Mouse (Mus musculus) macrophage (primary cell): ENCODE results near the gene Ahcyl1. TPM values are rescaled to one million over a fixed set of nuclear protein-coding genes. Genes with fewer than 3 reads are reported as not detected.

Source experiments
- H3K27ac ChIP-seq: fragments of 350-480 bp; formaldehyde crosslinking; 2 replicates; pipeline ENCODE4 v1.9.0; 2021
- H3K36me3 ChIP-seq: fragments of 350-480 bp; formaldehyde crosslinking; 2 replicates; pipeline ENCODE4 v1.9.0; 2021; ENCODE audit errors: inconsistent target
- H3K4me3 ChIP-seq: fragments of 350-480 bp; formaldehyde crosslinking; 2 replicates; pipeline ENCODE4 v1.9.0; 2021; ENCODE audit errors: inconsistent target
- H3K79me2 ChIP-seq: fragments of 350-480 bp; formaldehyde crosslinking; 2 replicates; pipeline ENCODE4 v1.9.0; 2021; ENCODE audit errors: inconsistent target
- WGBS: methylation state at CpG from one replicate; pipeline ENCODE4 v1.1.7; 2026; ENCODE audit warnings: inconsistent platforms; ENCODE audit not compliant: missing documents; 5-methylcytosine and 5-hydroxymethylcytosine counted together
- polyA plus RNA-seq: library from polyadenylated mRNA; stranded (reverse); fragments of 250-400 nt; gene quantifications from 3 replicates; pipeline ENCODE4 v1.2.4, GENCODE M21; 2018; ENCODE audit warnings: inconsistent platforms

Ahcyl1 gene
- polyA plus RNA-seq, 1 experiment from 2014 or later, result 55.7 TPM

GRCm38 (mm10) chr3:107626751-107627150 lies 69.6 kb downstream of the Ahcyl1 start:
- H3K36me3 ChIP-seq, result peaks cover 59% of the 10 kb centered on the region
- 96% methylated on average over 8 of the region's 8 CpGs for WGBS
- no peak overlapping the region for H3K4me3 ChIP-seq
- H3K27ac ChIP-seq, result no peak overlapping the region
- H3K79me2 ChIP-seq, result peaks cover 28% of the 10 kb centered on the region

DNA sequence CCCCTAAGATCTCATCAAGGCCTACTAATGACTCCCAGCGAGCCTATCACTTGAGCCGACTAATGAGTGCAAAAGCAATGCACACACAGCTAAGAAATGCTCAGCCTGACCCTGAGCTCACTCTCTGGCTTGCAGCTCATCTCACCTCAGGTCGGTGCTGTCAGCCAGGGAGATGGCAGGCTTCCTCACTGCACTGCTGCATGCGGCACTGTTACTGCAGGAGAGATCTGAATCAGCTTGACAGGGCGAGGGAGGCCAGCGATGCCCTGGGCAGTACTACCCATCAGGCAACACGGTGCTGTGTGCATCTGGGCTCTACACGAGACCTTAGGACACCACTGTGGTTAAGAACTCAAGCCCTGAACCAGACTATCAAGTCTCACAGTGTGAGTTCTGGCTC lies 70.8 kb downstream of the Ahcyl1 start:
- no peak overlapping the region for H3K27ac ChIP-seq
- WGBS, result 96% methylated on average over 8 of the region's 8 CpGs
- peaks cover 72% of the 10 kb centered on the region for H3K36me3 ChIP-seq
- H3K79me2 ChIP-seq, result peaks cover 27% of the 10 kb centered on the region
- no peak overlapping the region for H3K4me3 ChIP-seq

DNA sequence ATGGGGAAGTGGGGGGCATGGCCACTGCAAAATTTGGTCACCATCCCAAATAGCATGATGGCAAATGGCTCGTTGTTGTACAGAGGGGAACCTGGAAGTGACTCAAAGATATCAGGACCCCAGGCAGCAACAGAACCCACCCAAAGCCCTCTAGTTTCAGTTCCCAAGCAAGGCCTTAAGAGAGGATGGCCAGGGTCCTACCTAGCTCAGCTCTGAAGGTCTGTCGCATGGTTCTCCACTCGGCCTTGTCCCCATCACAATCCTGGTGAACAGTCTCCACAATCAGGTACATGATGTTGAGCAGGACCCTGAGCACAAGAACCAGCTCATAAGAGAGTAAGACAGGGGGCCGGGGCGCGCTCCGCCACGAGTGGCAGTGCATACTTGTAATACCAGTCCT lies 71.9 kb downstream of the Ahcyl1 start:
- 97% methylated on average over 8 of the region's 8 CpGs for WGBS

GRCm38 (mm10) chr3:107622537-107622936 lies 73.8 kb downstream of the Ahcyl1 start:
- H3K36me3 ChIP-seq, result peaks cover 91% of the 10 kb centered on the region
- no peak overlapping the region for H3K4me3 ChIP-seq
- H3K27ac ChIP-seq, result no peak overlapping the region
- 94% methylated on average over 7 of the region's 7 CpGs for WGBS
- H3K79me2 ChIP-seq, result no peaks in the 10 kb centered on the region

More for the DNA sequence above, 71.9 kb downstream of the Ahcyl1 start:
- Histone ChIP-seq H3K27ac (no peak overlapping the region), H3K36me3 (peaks cover 81% of the 10 kb centered on the region), H3K4me3 (no peak overlapping the region), H3K79me2 (peaks cover 16% of the 10 kb centered on the region)

DNA sequence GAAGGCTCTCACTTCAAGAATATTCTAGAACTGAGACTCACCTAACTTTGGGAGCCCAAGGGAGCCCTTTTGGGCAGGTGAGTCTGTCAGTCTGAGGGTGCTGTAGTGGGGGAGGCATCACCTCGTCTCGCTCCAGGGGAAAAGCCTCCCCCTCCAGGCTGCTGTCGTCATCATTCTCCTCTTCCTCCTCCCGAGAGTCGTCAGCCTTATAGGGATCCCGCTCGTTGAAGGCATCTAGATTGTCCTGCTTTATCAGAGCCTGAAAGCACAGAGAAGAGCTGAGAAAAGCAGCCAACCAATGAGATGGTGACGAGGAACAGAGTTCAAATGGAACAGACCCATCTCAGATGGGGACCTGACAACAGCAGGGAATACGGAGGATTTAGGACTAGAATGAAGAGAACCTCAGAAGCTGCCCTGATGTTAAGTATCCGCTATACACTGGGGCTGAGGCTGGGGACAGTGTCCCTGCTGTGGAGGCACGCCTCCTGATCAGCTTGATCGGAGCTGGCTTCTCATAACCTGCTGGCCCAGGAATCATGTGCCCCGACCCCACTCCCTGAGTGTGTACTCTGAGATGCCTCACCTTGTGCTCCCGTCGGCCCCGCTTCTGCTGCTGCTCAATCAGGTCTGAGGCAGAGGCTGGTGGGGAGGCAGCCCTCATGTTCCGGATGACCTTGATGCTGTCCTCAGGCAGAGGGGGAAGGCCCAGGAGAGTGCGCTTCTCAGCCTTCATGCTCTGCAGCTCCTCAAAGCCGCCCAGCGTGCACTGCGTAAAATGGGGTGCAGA lies 74.9 kb downstream of the Ahcyl1 start:
- Histone ChIP-seq H3K27ac (no peak overlapping the region), H3K4me3 (no peak overlapping the region), H3K36me3 (peaks cover 89% of the 10 kb centered on the region), H3K79me2 (no peaks in the 10 kb centered on the region)
- 95% methylated on average over 21 of the region's 21 CpGs for WGBS

- H3K27ac ChIP-seq, result no peak overlapping the region
- no peak overlapping the region for H3K4me3 ChIP-seq
- H3K36me3 ChIP-seq, result peaks cover 89% of the 10 kb centered on the region
- no peaks in the 10 kb centered on the region for H3K79me2 ChIP-seq
- WGBS, result 94% methylated on average over 6 of the region's 6 CpGs
Measured at GRCm38 (mm10) chr3:107619911-107620310, 76.4 kb downstream of the Ahcyl1 start.

DNA sequence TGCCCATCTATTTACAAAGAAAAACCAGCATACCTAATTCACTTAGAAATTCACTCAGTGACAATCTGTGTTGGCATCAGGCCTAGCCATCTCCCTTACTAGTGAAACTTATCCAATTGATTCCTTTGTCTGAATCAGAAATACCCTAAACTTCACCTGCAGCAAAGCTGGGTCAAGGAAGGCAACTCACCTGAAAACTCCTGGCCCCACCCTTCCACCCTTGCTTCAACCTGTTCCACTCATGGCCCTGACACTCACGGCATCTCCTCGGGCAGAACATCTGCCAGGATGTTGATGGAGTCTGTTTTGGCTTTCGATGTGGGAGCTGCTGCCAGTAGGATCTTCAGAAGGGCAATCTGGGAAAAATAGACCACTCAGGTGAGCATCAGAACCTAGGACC lies 78.6 kb downstream of the Ahcyl1 start:
- Histone ChIP-seq H3K27ac (no peak overlapping the region), H3K4me3 (no peak overlapping the region), H3K36me3 (peaks cover 89% of the 10 kb centered on the region), H3K79me2 (no peaks in the 10 kb centered on the region)
- WGBS, result 93% methylated on average over 3 of the region's 3 CpGs

Other genes with a start within 250 kb of the Ahcyl1 start
- not detected in 3 replicates for gene Kcnc4, start 237.0 kb downstream of the Ahcyl1 start, polyA plus RNA-seq
- gene Slc6a17, start 178.5 kb downstream of the Ahcyl1 start, polyA plus RNA-seq, result 0.04 to 0.05 TPM in 2 of 3 replicates, not detected in the other
- not detected in 3 replicates for gene Ubl4b, start 141.5 kb downstream of the Ahcyl1 start, polyA plus RNA-seq
- not detected in 3 replicates for gene Alx3, start 101.5 kb downstream of the Ahcyl1 start, polyA plus RNA-seq
- not detected in 3 replicates for gene Gm10961, start 65.2 kb downstream of the Ahcyl1 start, polyA plus RNA-seq
- gene Strip1, start 64.9 kb downstream of the Ahcyl1 start, polyA plus RNA-seq, result 17.9 to 32.8 TPM (median 20.6 TPM) in 3 replicates
- gene Csf1, start 63.9 kb upstream of the Ahcyl1 start, polyA plus RNA-seq, result 11.6 to 36.6 TPM (median 21.9 TPM) in 3 replicates
- not detected in 3 replicates for gene Eps8l3, start 180.7 kb upstream of the Ahcyl1 start, polyA plus RNA-seq
- 10.0 to 14.8 TPM (median 14.2 TPM) in 3 replicates for gene Gstm5, start 199.3 kb upstream of the Ahcyl1 start, polyA plus RNA-seq
- 0.27 to 0.37 TPM in 2 of 3 replicates, not detected in the other for gene Gstm7, start 235.3 kb upstream of the Ahcyl1 start, polyA plus RNA-seq
- gene Gstm6, start 247.2 kb upstream of the Ahcyl1 start, polyA plus RNA-seq, result not detected in 3 replicates